9 mouse cellular contexts compared by ENCODE assay signal in genomic region chr2:157059166-157059565, GRCm38 (mm10). TPM values are rescaled to one million over a fixed set of nuclear protein-coding genes. Genes with fewer than 3 reads are reported as not detected.
DNase-seq lines count a peak whose midpoint lies in the region; ATAC-seq and TF ChIP-seq lines count a peak whose summit lies in the region.
"Had no signal": no experiment of that assay in that cellular context is flagged by ENCODE, and none has a peak within 500 bp of the region (broad histone marks: within the 10 kb centered on the region; RNA-seq: fewer than 3 reads in every experiment).

No protein-coding gene starts in this region.

- WGBS in heart, embryonic 11.5 days (ENCODE audit: insufficient replicate concordance), result 70% methylated on average over 8 of the region's 8 CpGs
- WGBS in hindbrain, embryonic 13.5 days, result 56% methylated on average over 8 of the region's 8 CpGs
- WGBS in midbrain, embryonic 15.5 days, result 51% methylated on average over 8 of the region's 8 CpGs

- peaks cover 5% of the 10 kb centered on the region; the same call in 1 of the 2 replicates for H3K36me3 ChIP-seq in heart, embryonic 11.5 days (ENCODE audit: control insufficient read depth, insufficient read depth, low read length)
- H3K36me3 ChIP-seq in hindbrain, embryonic 13.5 days, result peaks cover 51% of the 10 kb centered on the region
- peaks cover 12% of the 10 kb centered on the region for H3K36me3 ChIP-seq in midbrain, embryonic 15.5 days (replicated peaks)

- peaks cover 21% of the 10 kb centered on the region for H3K4me1 ChIP-seq in heart, embryonic 11.5 days (ENCODE audit: control insufficient read depth, insufficient read depth, low read length)
- H3K4me1 ChIP-seq in cortical plate, adult 2 months (ENCODE audit: control insufficient read depth, insufficient read depth, low read length), result peaks cover 6% of the 10 kb centered on the region
- H3K4me1 ChIP-seq in hindbrain, embryonic 13.5 days (replicated peaks), result peaks cover 69% of the 10 kb centered on the region
- peaks cover 46% of the 10 kb centered on the region for H3K4me1 ChIP-seq in midbrain, embryonic 15.5 days

- no peak for TF ChIP-seq CTCF in cortical plate, adult 2 months (IDR thresholded peaks at IDR 0.05; ENCODE audit: extremely low read depth, insufficient read depth, low read length)

- DNase-seq in heart, postnatal 4 days, result no peak
- no peak for DNase-seq in layer of hippocampus, adult 8-10 months (ENCODE audit: low spot score in 2 of 2)

- peak overlapping the region; percentile 43 for H3K4me2 ChIP-seq in heart, embryonic 11.5 days
- peak overlapping the region; percentile 19 for H3K4me2 ChIP-seq in hindbrain, embryonic 13.5 days
- no peak overlapping the region for H3K4me2 ChIP-seq in midbrain, embryonic 15.5 days

- ATAC-seq in heart, embryonic 11.5 days (replicated peaks; ENCODE audit: insufficient number of reproducible peaks, low FRiP score, low TSS enrichment), result no peak
- ATAC-seq in hindbrain, embryonic 13.5 days (ENCODE audit: low FRiP score), result no peak
- ATAC-seq in midbrain, embryonic 15.5 days (replicated peaks), result no peak
- no peak for ATAC-seq in erythroid progenitor cell, adult 5-6 weeks (replicated peaks; ENCODE audit: low FRiP score, poor library complexity, severe bottlenecking)
- ATAC-seq in CD4-positive, CD25-positive, alpha-beta regulatory T cell, adult 4 months, result no peak

- H3K9ac ChIP-seq in heart, embryonic 11.5 days (ENCODE audit: low read depth, low read length), result no peak overlapping the region; the same call in 1 of the 2 replicates
- H3K9ac ChIP-seq in hindbrain, embryonic 13.5 days, result peak overlapping the region; percentile 55; the same call in 1 of the 2 replicates
- H3K9ac ChIP-seq in midbrain, embryonic 15.5 days, result no peak overlapping the region

- TF ChIP-seq POLR2A in cortical plate, adult 2 months (IDR thresholded peaks at IDR 0.05; ENCODE audit: extremely low read depth, insufficient read depth, low read length), result no peak

- H3K27ac ChIP-seq in heart, embryonic 11.5 days (ENCODE audit: low read depth, low read length), result peak overlapping the region; percentile 46
- H3K27ac ChIP-seq in cortical plate, adult 2 months (ENCODE audit: insufficient read depth, low read length), result peak overlapping the region; percentile 27
- H3K27ac ChIP-seq in hindbrain, embryonic 13.5 days, result peak overlapping the region; percentile 85
- peak overlapping the region; percentile 74 for H3K27ac ChIP-seq in midbrain, embryonic 15.5 days

- H3K4me3 ChIP-seq in heart, embryonic 11.5 days (ENCODE audit: low read depth, low read length), result no peak overlapping the region
- no peak overlapping the region for H3K4me3 ChIP-seq in cortical plate, adult 2 months (ENCODE audit: insufficient read depth, low read length)
- no peak overlapping the region for H3K4me3 ChIP-seq in hindbrain, embryonic 13.5 days
- no peak overlapping the region for H3K4me3 ChIP-seq in midbrain, embryonic 15.5 days

- H3K27me3 ChIP-seq in heart, embryonic 11.5 days (ENCODE audit: control insufficient read depth, insufficient read depth, low read length), result no peaks in the 10 kb centered on the region
- no peaks in the 10 kb centered on the region for H3K27me3 ChIP-seq in hindbrain, embryonic 13.5 days
- no peaks in the 10 kb centered on the region for H3K27me3 ChIP-seq in midbrain, embryonic 15.5 days (replicated peaks)
- H3K27me3 ChIP-seq: CH12.LX had no signal

- H3K9me3 ChIP-seq in heart, embryonic 11.5 days (replicated peaks; ENCODE audit: control insufficient read depth, low read length), result no peaks in the 10 kb centered on the region
- H3K9me3 ChIP-seq in hindbrain, embryonic 13.5 days, result no peaks in the 10 kb centered on the region
- H3K9me3 ChIP-seq in midbrain, embryonic 15.5 days, result no peaks in the 10 kb centered on the region

RNA-seq across cellular contexts. Expression of gene Soga1, which starts 19.9 kb away (rescaled TPM):
- 3.4 and 3.6 TPM in 2 replicates for polyA plus RNA-seq in heart, embryonic 11.5 days (2014; fragmentation: Nextera tagmentation; extraction: Ambion mirVana)
- 10 to 100 TPM; 36.9 to 39.8 TPM for total RNA-seq in heart, postnatal 4 days (2021)
- 5.8 and 6.8 TPM in 2 replicates for polyA plus RNA-seq in cortical plate, adult 2 months (2012; rRNA removed)
- polyA plus RNA-seq in hindbrain, embryonic 13.5 days (2015; fragmentation: Nextera tagmentation; extraction: Ambion mirVana), result 6.2 and 6.4 TPM in 2 replicates
- 6.8 and 7.1 TPM in 2 replicates for polyA plus RNA-seq in midbrain, embryonic 15.5 days (2015; fragmentation: Nextera tagmentation; extraction: Ambion mirVana)
- total RNA-seq in erythroid progenitor cell, adult 5-6 weeks (2015; ENCODE audit: low replicate concordance), result 0.36 and 0.42 TPM in 2 replicates
- total RNA-seq in erythroid progenitor cell, adult 5-6 weeks (2017; ENCODE audit: low replicate concordance), result 2.8 and 3.6 TPM in 2 replicates
- total RNA-seq in layer of hippocampus, adult 8-10 months (2022), result 10 to 100 TPM; 30.9 to 38.3 (median 34.4) TPM
- under 1 TPM in 1 of 2 experiments, not detected in 1; 0.16 TPM for polyA plus RNA-seq in CD4-positive, CD25-positive, alpha-beta regulatory T cell, adult 4 months (2017; shearing (Covaris generic))

RNA-seq across cellular contexts. Expression of gene Tldc2, which starts 27.7 kb away (rescaled TPM):
- polyA plus RNA-seq in heart, embryonic 11.5 days (2014; fragmentation: Nextera tagmentation; extraction: Ambion mirVana), result 0.26 TPM in 1 of 2 replicates, not detected in the other
- total RNA-seq in heart, postnatal 4 days (2021), result not detected
- polyA plus RNA-seq in cortical plate, adult 2 months (2012; rRNA removed), result not detected in 2 replicates
- not detected in 2 replicates for polyA plus RNA-seq in hindbrain, embryonic 13.5 days (2015; fragmentation: Nextera tagmentation; extraction: Ambion mirVana)
- polyA plus RNA-seq in midbrain, embryonic 15.5 days (2015; fragmentation: Nextera tagmentation; extraction: Ambion mirVana), result not detected in 2 replicates
- not detected in 2 replicates for total RNA-seq in erythroid progenitor cell, adult 5-6 weeks (2015; ENCODE audit: low replicate concordance)
- total RNA-seq in erythroid progenitor cell, adult 5-6 weeks (2017; ENCODE audit: low replicate concordance), result not detected in 2 replicates
- total RNA-seq in layer of hippocampus, adult 8-10 months (2022), result not detected
- polyA plus RNA-seq in CD4-positive, CD25-positive, alpha-beta regulatory T cell, adult 4 months (2017; shearing (Covaris generic)), result not detected
- total RNA-seq: CH12.LX had no signal

RNA-seq across cellular contexts. Expression of gene Dsn1, which starts 52.2 kb away (rescaled TPM):
- 38.4 and 48.4 TPM in 2 replicates for polyA plus RNA-seq in heart, embryonic 11.5 days (2014; fragmentation: Nextera tagmentation; extraction: Ambion mirVana)
- 10 to 100 TPM; 21.5 to 24.3 TPM for total RNA-seq in heart, postnatal 4 days (2021)
- 5.4 and 5.8 TPM in 2 replicates for polyA plus RNA-seq in cortical plate, adult 2 months (2012; rRNA removed)
- 12.3 and 13.2 TPM in 2 replicates for polyA plus RNA-seq in hindbrain, embryonic 13.5 days (2015; fragmentation: Nextera tagmentation; extraction: Ambion mirVana)
- polyA plus RNA-seq in midbrain, embryonic 15.5 days (2015; fragmentation: Nextera tagmentation; extraction: Ambion mirVana), result 8.9 and 9.6 TPM in 2 replicates
- total RNA-seq in erythroid progenitor cell, adult 5-6 weeks (2015; ENCODE audit: low replicate concordance), result 56.9 and 59.5 TPM in 2 replicates
- 62.4 and 101 TPM in 2 replicates for total RNA-seq in erythroid progenitor cell, adult 5-6 weeks (2017; ENCODE audit: low replicate concordance)
- total RNA-seq in layer of hippocampus, adult 8-10 months (2022), result 1 to 10 TPM; 4.5 to 6.3 (median 5.3) TPM
- polyA plus RNA-seq in CD4-positive, CD25-positive, alpha-beta regulatory T cell, adult 4 months (2017; shearing (Covaris generic)), result 10 to 100 TPM; 10.8 to 16.6 TPM

Comparison
In these comparisons a context has a peak if more than half of its experiments do, and no peak if none do; other contexts are left out.
1. H3K27ac ChIP-seq: peak in every context shown above with its lines; median percentile 85 in hindbrain, embryonic 13.5 days; 74 in midbrain, embryonic 15.5 days; 46 in heart, embryonic 11.5 days; 27 in cortical plate, adult 2 months.